Mouse (Mus musculus) midbrain, embryonic 15.5 days (tissue): ENCODE measurements at regions not wholly inside any gene's neighbourhood (a gene's known extent, or its start where the extent isn't known, plus 50 kb on each side); places are given as distances from the start of the nearest gene placed in this dataset.

Experiments used
- ATAC-seq: fragments of 200-750 bp; cut with Nextera tagmentation; replicated peaks from 2 replicates; pipeline ENCODE4 v1.8.0; 2017; ENCODE audit warnings: moderate TSS enrichment
- H3K27ac ChIP-seq: fragments of 300-500 bp; sonication (generic); 2 replicates; pipeline ENCODE4 v1.5.1; 2015; ENCODE audit warnings: mild to moderate bottlenecking, inconsistent platforms
- H3K27me3 ChIP-seq: fragments of 300-500 bp; sonication (generic); replicated peaks from 2 replicates; pipeline ENCODE4 v1.6.1; 2015; ENCODE audit warnings: inconsistent platforms
- H3K36me3 ChIP-seq: fragments of 300-500 bp; sonication (generic); replicated peaks from 2 replicates; pipeline ENCODE4 v1.6.1; 2015; ENCODE audit warnings: inconsistent platforms
- H3K4me1 ChIP-seq: fragments of 300-500 bp; sonication (generic); 2 replicates; pipeline ENCODE4 v1.6.1; 2015; ENCODE audit warnings: inconsistent platforms
- H3K4me2 ChIP-seq: fragments of 300-500 bp; sonication (generic); 2 replicates; pipeline ENCODE4 v1.6.1; 2015; ENCODE audit warnings: inconsistent platforms, mild to moderate bottlenecking, moderate library complexity
- H3K4me3 ChIP-seq: fragments of 300-500 bp; sonication (generic); 2 replicates; pipeline ENCODE4 v1.5.1; 2015; ENCODE audit warnings: mild to moderate bottlenecking, inconsistent platforms
- H3K9ac ChIP-seq: fragments of 300-500 bp; sonication (generic); 2 replicates; pipeline ENCODE4 v1.6.1; 2015; ENCODE audit warnings: mild to moderate bottlenecking, inconsistent platforms
- H3K9me3 ChIP-seq: fragments of 300-500 bp; sonication (generic); 2 replicates; pipeline ENCODE4 v1.6.1; 2016; ENCODE audit warnings: inconsistent platforms
- WGBS: fragments of 180-500 bp; shearing (Covaris S2); methylation state at CpG from one replicate; pipeline ENCODE4 v1.1.7; 2015; ENCODE audit warnings: mixed read lengths; 5-methylcytosine and 5-hydroxymethylcytosine counted together

DNA sequence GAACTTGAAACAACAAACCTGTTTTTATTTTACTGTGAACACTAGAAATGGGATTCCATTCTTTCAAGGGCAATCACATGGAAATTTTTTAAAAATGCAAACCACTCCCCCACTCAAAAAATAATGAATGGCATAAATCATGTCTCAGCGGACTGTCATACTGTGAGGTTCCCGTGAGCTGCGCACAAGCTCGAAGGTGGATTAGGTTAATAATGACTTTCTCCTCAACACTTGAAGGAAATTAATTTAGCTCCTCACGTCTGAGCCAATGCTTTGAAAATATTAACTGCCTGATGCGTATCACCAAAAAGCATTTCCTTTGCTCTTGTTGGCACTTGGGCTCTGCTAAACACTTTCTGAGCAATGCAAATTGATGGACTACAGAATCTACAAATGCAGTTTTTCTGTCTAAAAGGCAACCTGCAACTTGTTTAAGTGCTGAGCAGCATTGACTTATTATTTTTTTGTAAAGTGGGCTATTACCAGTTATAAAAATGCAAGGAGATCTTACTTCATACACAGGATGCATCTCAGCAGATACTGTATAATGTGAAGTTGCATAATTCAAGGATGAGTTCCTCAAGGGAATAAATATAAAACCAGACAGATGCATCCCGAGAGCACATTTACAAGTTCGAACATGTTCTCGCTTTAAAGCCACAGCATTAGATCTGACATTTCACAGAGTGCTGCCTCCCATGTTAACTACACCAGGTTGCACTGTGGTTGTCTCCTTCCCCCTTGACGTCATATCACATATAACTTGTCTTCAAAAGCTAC is 282.4 kb downstream of the Cdh20 start:
- Histone ChIP-seq H3K4me3 (no peak overlapping the region), H3K27ac (no peak overlapping the region), H3K4me1 (peaks cover 9% of the 10 kb centered on the region), H3K9me3 (no peaks in the 10 kb centered on the region), H3K9ac (no peak overlapping the region), H3K4me2 (no peak overlapping the region), H3K27me3 (no peaks in the 10 kb centered on the region), H3K36me3 (no peaks in the 10 kb centered on the region)
- WGBS: 51% methylated on average over 10 of the region's 10 CpGs
- peak; percentile 86 for ATAC-seq
